Mouse (Mus musculus) erythroblast, embryonic 14.5 days (primary cell): ENCODE measurements around the gene Mns1.

Experiments
- GATA1 ChIP-seq: IDR thresholded peaks from 2 replicates; pipeline ENCODE4 v1.6.1; 2012; ENCODE audit warnings: low read length, inconsistent platforms, mixed read lengths
- TAL1 ChIP-seq: IDR thresholded peaks from 3 replicates; pipeline ENCODE4 v1.6.1; 2012; ENCODE audit warnings: low read length, inconsistent platforms, mixed read lengths

DNA sequence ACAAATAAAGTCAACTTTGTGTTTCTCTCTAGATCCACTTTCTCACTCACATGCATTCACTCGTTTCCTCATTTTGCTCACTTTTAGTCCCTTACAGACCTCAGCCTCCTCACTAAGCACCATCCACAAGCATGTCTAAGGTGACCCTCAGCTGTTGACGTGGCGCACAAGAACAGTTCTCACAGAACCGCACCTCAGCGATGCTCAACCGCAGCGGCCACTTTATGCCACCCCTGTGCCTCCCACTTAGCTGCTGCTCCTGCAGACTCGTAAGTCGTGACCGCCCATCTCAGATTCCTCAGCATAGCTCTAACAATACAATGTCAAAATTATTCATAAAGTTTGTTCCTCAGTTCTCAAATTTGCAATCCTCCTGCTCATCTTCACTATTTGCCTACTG, 30.8 kb downstream of the Mns1 start:
- TF ChIP-seq GATA1 (no peak), TAL1 (no peak)
